Mouse (Mus musculus) myocyte (in vitro differentiated cells): ENCODE data around the gene Amh.
"Not testable (repeated sequence)": the region's sequence is repeated elsewhere in the genome, so short reads cannot be mapped to it uniquely, and the experiment has no call there.

Experiments used
- CEBPB ChIP-seq: IDR thresholded peaks from 2 replicates; pipeline ENCODE4 v1.6.1; 2011; ENCODE audit warnings: mild to moderate bottlenecking, moderate library complexity; ENCODE audit not compliant: poor library complexity, insufficient read depth, severe bottlenecking
- E2F4 ChIP-seq: IDR thresholded peaks from one replicate; pipeline ENCODE4 v1.6.1; 2011; ENCODE audit warnings: mild to moderate bottlenecking, control low read depth, moderate library complexity; ENCODE audit not compliant: insufficient read depth
- MAX ChIP-seq: IDR thresholded peaks from one replicate; pipeline ENCODE4 v1.6.1; 2011; ENCODE audit warnings: low read depth, mild to moderate bottlenecking, control low read depth
- MYOD1 ChIP-seq, 3 experiments: IDR thresholded peaks; one replicate each; pipeline ENCODE4 v1.6.1; 2011; ENCODE audit warnings: control low read depth in 2 of 3, low read depth in 2 of 3, mild to moderate bottlenecking in 2 of 3, moderate library complexity in 1 of 3; ENCODE audit not compliant: insufficient read length in 2 of 3, control insufficient read depth in 1 of 3
- MYOG ChIP-seq, 3 experiments: IDR thresholded peaks; one replicate each; pipeline ENCODE4 v1.6.1; 2011; ENCODE audit warnings: control low read depth in 2 of 3, low read depth in 2 of 3, mild to moderate bottlenecking in 2 of 3; ENCODE audit not compliant: insufficient read length in 2 of 3, control insufficient read depth in 1 of 3, insufficient read depth in 1 of 3
- POLR2A ChIP-seq: IDR thresholded peaks from one replicate; pipeline ENCODE4 v1.6.1; 2011; ENCODE audit warnings: low read depth, mild to moderate bottlenecking, control low read depth, moderate library complexity; ENCODE audit not compliant: insufficient read length
- POLR2AphosphoS2 ChIP-seq: IDR thresholded peaks from one replicate; pipeline ENCODE4 v1.6.1; 2011; ENCODE audit warnings: low read depth, control low read depth; ENCODE audit not compliant: insufficient read length
- REST ChIP-seq: IDR thresholded peaks from one replicate; pipeline ENCODE4 v1.6.1; 2011; ENCODE audit warnings: mild to moderate bottlenecking, control low read depth, moderate library complexity; ENCODE audit not compliant: insufficient read depth, insufficient read length
- TCF12 ChIP-seq: IDR thresholded peaks from one replicate; pipeline ENCODE4 v1.6.1; 2011; ENCODE audit warnings: mild to moderate bottlenecking, control low read depth; ENCODE audit not compliant: poor library complexity, insufficient read depth, severe bottlenecking
- TCF3 ChIP-seq: IDR thresholded peaks from one replicate; pipeline ENCODE4 v1.6.1; 2011; ENCODE audit warnings: low read depth, control low read depth; ENCODE audit not compliant: insufficient read length
- USF1 ChIP-seq: IDR thresholded peaks from one replicate; pipeline ENCODE4 v1.6.1; 2011; ENCODE audit warnings: low read depth, mild to moderate bottlenecking, control low read depth, moderate library complexity

DNA sequence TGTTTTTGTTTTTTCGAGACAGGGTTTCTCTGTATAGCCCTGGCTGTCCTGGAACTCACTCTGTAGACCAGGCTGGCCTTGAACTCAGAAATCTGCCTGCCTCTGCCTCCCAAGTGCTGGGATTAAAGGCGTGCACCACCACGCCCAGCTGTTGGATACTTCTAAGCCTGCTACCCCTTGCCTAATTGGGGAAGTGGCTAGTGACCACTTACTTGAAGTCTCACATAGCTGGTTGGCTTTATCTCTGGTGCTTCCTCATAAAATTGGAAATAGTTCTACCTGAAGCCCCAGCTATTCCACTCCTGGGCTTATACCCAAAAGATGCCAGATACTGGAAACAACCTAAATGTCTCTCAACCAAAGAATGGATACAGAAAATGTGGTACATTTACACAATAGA, 11.3 kb downstream of the Amh start:
- not testable (repeated sequence) for TF ChIP-seq MAX; POLR2A; TCF12; REST; CEBPB; POLR2AphosphoS2; E2F4; USF1; MYOD1 (IDR thresholded peaks at IDR 0.05; ENCODE audit: control insufficient read depth in 1 of 3, insufficient read length in 2 of 3, low read depth in 2 of 3); MYOG (IDR thresholded peaks at IDR 0.05; ENCODE audit: control insufficient read depth in 1 of 3, insufficient read depth in 1 of 3, insufficient read length in 2 of 3, low read depth in 2 of 3); TCF3
